Mouse (Mus musculus) forebrain, embryonic 14.5 days (tissue): ENCODE results near the gene 1810010D01Rik. TPM values are rescaled to one million over a fixed set of nuclear protein-coding genes. Genes with fewer than 3 reads are reported as not detected.

Source experiments
- ATAC-seq: fragments of 200-750 bp; cut with Nextera tagmentation; 2 replicates; pipeline ENCODE4 v1.8.0; 2017; ENCODE audit warnings: mild to moderate bottlenecking, moderate library complexity
- DNase-seq: peaks from one replicate; pipeline ENCODE4 v3.0.0-alpha.2; 2015; ENCODE audit warnings: low spot score
- H3K27ac ChIP-seq: fragments of 300-500 bp; sonication (generic); 2 replicates; pipeline ENCODE4 v1.5.1; 2014; ENCODE audit warnings: low read depth, mild to moderate bottlenecking, control low read depth, low read length, moderate library complexity
- H3K27me3 ChIP-seq: fragments of 300-500 bp; sonication (generic); replicated peaks from 2 replicates; pipeline ENCODE4 v1.6.1; 2014; ENCODE audit warnings: low read length, control low read depth, mixed read lengths; ENCODE audit not compliant: control insufficient read depth, insufficient read depth
- H3K36me3 ChIP-seq: fragments of 300-500 bp; sonication (generic); 2 replicates; pipeline ENCODE4 v1.6.1; 2014; ENCODE audit warnings: low read length, control low read depth; ENCODE audit not compliant: control insufficient read depth, insufficient read depth
- H3K4me1 ChIP-seq: fragments of 300-500 bp; sonication (generic); 2 replicates; pipeline ENCODE4 v1.6.1; 2014; ENCODE audit warnings: antibody characterized with exemption, low read length, control low read depth; ENCODE audit not compliant: control insufficient read depth, insufficient read depth
- H3K4me2 ChIP-seq: fragments of 300-500 bp; sonication (generic); 2 replicates; pipeline ENCODE4 v1.6.1; 2014; ENCODE audit warnings: mild to moderate bottlenecking, control low read depth, low read length
- H3K4me3 ChIP-seq: fragments of 300-500 bp; sonication (generic); 2 replicates; pipeline ENCODE4 v1.5.1; 2014; ENCODE audit warnings: low read depth, low read length, control low read depth
- H3K9ac ChIP-seq: fragments of 300-500 bp; sonication (generic); 2 replicates; pipeline ENCODE4 v1.6.1; 2014; ENCODE audit warnings: mild to moderate bottlenecking, low read length, control low read depth, moderate library complexity
- H3K9me3 ChIP-seq: fragments of 300-500 bp; sonication (generic); replicated peaks from 2 replicates; pipeline ENCODE4 v1.6.1; 2016; ENCODE audit warnings: low read length, control low read depth, mixed read lengths; ENCODE audit not compliant: control insufficient read depth
- WGBS: fragments of 180-500 bp; shearing (Covaris S2); extraction: QIAGEN DNeasy Blood & Tissue Kit; methylation state at CpG from one replicate; pipeline ENCODE4 v1.1.7; 2014; 5-methylcytosine and 5-hydroxymethylcytosine counted together
- polyA plus RNA-seq: library from polyadenylated mRNA; unstranded; fragments of >200 nt; fragmentation: Nextera tagmentation; extraction: Ambion mirVana; gene quantifications from 2 replicates; pipeline ENCODE4 v1.2.1, GENCODE M21; 2014

Gene 1810010D01Rik
- polyA plus RNA-seq, 1 experiment from 2014 or later, result not detected

DNA sequence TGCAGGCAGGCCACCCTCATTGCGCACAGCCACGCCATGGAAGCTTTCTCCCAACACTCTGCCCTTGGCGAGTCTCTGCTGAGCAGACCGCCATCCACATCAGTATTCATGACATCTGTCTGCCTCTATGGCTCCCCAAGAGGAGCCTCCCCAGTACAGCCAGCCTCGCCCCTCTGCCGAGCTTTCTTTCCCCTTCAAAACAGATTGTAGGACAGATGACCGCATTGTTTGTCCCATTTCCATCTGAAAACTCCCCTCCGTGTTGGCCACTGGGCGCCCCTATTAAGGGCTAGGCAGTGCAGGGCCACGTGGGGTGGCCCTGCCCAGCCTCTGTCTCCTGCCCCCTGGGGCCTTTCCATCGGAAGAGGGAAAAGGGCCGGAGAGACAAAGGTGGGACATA lies 34.8 kb downstream of the 1810010D01Rik start:
- WGBS, result 4% methylated on average over 12 of the region's 12 CpGs
- ATAC-seq (peak; percentile 92), DNase-seq (peak; percentile 85)
- Histone ChIP-seq H3K27ac (peak overlapping the region; percentile 76; the same call in 1 of the 2 replicates), H3K36me3 (no peaks in the 10 kb centered on the region), H3K4me3 (no peak overlapping the region), H3K9me3 (no peaks in the 10 kb centered on the region), H3K4me2 (no peak overlapping the region), H3K4me1 (peaks cover 6% of the 10 kb centered on the region), H3K27me3 (no peaks in the 10 kb centered on the region), H3K9ac (no peak overlapping the region)

DNA sequence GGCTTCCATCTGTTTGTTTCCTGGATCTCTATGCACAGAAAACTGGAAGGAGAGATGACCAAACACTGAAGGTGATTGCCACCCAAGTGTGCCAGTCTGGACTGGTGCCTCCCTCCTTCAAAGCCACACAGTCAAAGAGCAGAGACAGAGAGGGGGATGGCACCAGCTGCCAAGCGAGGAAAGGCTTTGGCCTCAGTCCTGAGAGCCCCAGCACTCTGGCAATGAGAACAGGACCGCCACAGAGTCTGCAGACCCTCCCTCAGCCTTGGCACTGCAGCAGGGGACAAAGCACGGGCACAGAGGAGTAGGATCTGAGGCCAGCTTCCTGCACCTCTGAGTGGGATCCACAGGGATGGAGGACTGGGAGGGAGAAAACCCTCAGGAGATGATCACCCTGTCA lies 38.2 kb downstream of the 1810010D01Rik start:
- Histone ChIP-seq H3K4me3 (no peak overlapping the region), H3K4me2 (no peak overlapping the region), H3K4me1 (peaks cover 6% of the 10 kb centered on the region), H3K9ac (no peak overlapping the region), H3K27ac (no peak overlapping the region), H3K36me3 (no peaks in the 10 kb centered on the region), H3K9me3 (no peaks in the 10 kb centered on the region), H3K27me3 (no peaks in the 10 kb centered on the region)
- ATAC-seq, result no peak
- peak; percentile 29 for DNase-seq
- WGBS, result 60% methylated on average over 3 of the region's 3 CpGs

DNA sequence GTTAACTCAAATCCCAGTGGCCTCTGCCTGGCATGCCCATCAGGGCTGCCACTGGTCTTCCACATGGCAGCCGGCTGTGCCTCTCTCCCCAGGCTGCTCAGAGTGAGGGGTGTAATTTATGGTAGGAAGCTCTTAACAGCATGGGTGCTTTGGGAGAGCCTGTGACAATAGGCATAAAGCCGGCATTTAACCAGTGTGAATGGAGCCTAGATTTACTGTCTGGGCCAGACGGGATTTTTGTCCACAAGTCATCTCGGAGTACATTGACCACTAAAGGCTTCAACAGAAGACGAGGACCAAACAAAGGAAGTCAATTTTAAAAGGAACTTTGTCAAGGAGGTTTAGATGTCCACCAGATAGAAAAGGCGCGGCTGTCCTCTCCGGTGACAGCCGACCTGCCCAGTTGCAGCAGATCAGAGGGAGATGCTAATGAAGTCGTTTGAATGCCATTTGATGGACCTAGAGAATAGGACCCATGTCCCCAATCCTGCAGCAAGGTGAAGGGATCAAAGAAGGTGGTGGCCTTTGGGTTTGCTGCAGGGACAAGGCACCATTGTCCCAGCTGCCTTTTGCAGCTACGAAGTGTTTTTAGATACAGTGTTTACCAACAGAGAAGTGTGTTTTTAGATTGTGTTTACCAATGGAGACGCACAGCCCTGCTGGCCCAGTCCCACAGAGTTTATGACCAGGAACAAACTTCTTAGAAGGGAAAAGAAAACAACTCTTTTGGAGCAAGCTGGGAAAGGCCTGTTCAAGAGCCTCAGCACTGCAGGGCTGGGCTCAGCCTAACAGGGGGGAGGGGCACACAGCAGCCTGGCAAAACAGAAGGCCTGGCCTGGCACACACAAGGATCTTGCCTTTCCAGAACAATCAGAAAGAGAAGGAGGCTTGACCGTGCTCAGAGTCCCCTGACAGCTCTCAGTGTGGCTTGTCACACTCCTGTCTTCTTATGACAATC lies 48.4 kb downstream of the 1810010D01Rik start:
- WGBS, result 17% methylated on average over 13 of the region's 13 CpGs
- no peak overlapping the region for H3K9ac ChIP-seq
- peak; percentile 60 for DNase-seq
- no peaks in the 10 kb centered on the region for H3K9me3 ChIP-seq
- H3K27me3 ChIP-seq, result no peaks in the 10 kb centered on the region
- H3K4me2 ChIP-seq, result no peak overlapping the region
- ATAC-seq, result peak; percentile 82
- no peak overlapping the region for H3K27ac ChIP-seq
- no peaks in the 10 kb centered on the region for H3K36me3 ChIP-seq
- H3K4me3 ChIP-seq, result no peak overlapping the region
- H3K4me1 ChIP-seq, result peaks cover 10% of the 10 kb centered on the region; the same call in 1 of the 2 replicates

Other genes starting within 250 kb of the 1810010D01Rik start
- 0.46 and 0.86 TPM in 2 replicates for gene Tpcn2, start 75.9 kb upstream of the 1810010D01Rik start, polyA plus RNA-seq
- 2.7 and 3.9 TPM in 2 replicates for gene Mrgprf, start 92.7 kb upstream of the 1810010D01Rik start, polyA plus RNA-seq
- gene Mrgprd, start 106.7 kb upstream of the 1810010D01Rik start, polyA plus RNA-seq, result not detected in 2 replicates